Mouse (Mus musculus) intestine, postnatal 0 days (tissue): ENCODE measurements at regions not wholly inside any gene's neighbourhood (a gene's known extent, or its start where the extent isn't known, plus 50 kb on each side); places are given as distances from the start of the nearest gene placed in this dataset.

Source experiments
- ATAC-seq: fragments of 200-750 bp; cut with Nextera tagmentation; 2 replicates; pipeline ENCODE4 v1.8.0; 2017; ENCODE audit warnings: mild to moderate bottlenecking, moderate TSS enrichment, moderate library complexity
- H3K27ac ChIP-seq: fragments of 300-500 bp; sonication (generic); 2 replicates; pipeline ENCODE4 v1.5.1; 2014; ENCODE audit warnings: mild to moderate bottlenecking, low read depth, low read length, moderate library complexity
- H3K27me3 ChIP-seq: fragments of 300-500 bp; sonication (generic); replicated peaks from 2 replicates; pipeline ENCODE4 v1.6.1; 2014; ENCODE audit warnings: low read length, mixed read lengths; ENCODE audit not compliant: control insufficient read depth, insufficient read depth
- H3K36me3 ChIP-seq: fragments of 300-500 bp; sonication (generic); 2 replicates; pipeline ENCODE4 v1.6.1; 2014; ENCODE audit warnings: mild to moderate bottlenecking, moderate library complexity; ENCODE audit not compliant: control insufficient read depth, insufficient read depth
- H3K4me1 ChIP-seq: fragments of 300-500 bp; sonication (generic); replicated peaks from 2 replicates; pipeline ENCODE4 v1.6.1; 2014; ENCODE audit warnings: antibody characterized with exemption, low read length, mixed read lengths; ENCODE audit not compliant: control insufficient read depth, insufficient read depth
- H3K4me2 ChIP-seq: fragments of 300-500 bp; sonication (generic); replicated peaks from 2 replicates; pipeline ENCODE4 v1.6.1; 2014; ENCODE audit warnings: low read depth, mild to moderate bottlenecking, moderate library complexity
- H3K4me3 ChIP-seq: fragments of 300-500 bp; sonication (generic); 2 replicates; pipeline ENCODE4 v1.5.1; 2014; ENCODE audit warnings: low read depth, low read length
- H3K9ac ChIP-seq: fragments of 300-500 bp; sonication (generic); 2 replicates; pipeline ENCODE4 v1.6.1; 2014; ENCODE audit warnings: mild to moderate bottlenecking, low read depth, low read length
- H3K9me3 ChIP-seq: fragments of 300-500 bp; sonication (generic); 2 replicates; pipeline ENCODE4 v1.6.1; 2016; ENCODE audit warnings: mixed run types; ENCODE audit not compliant: control insufficient read depth
- CTCF ChIP-seq: sonication (generic); IDR thresholded peaks from 2 replicates; pipeline ENCODE4 v1.5.1; 2016; ENCODE audit warnings: low read depth, mild to moderate bottlenecking, control low read depth, antibody characterized with exemption, moderate library complexity
- WGBS: fragments of 180-500 bp; shearing (Covaris S2); extraction: QIAGEN DNeasy Blood & Tissue Kit; methylation state at CpG from one replicate; pipeline ENCODE4 v1.1.7; 2014; 5-methylcytosine and 5-hydroxymethylcytosine counted together

DNA sequence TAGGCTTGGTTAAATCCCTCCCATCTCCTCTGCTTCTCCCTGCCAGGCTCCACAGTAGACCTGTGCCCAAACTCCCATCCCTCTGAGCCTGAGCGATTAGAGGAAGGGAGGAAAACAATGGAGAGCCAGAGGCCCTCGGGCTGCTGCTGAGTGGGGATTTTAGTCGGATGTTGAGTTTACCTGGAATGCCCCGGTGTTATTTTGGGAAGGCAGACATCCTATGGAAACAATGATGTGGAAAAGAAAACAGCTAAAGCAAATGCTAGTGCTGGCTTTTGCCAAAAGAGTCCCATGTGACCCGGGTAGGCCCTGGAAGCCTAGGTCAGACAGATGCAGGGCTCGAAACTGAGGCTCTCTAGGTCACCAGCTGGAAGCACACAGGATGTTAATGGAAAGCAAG lies 94.3 kb downstream of the Lbh start:
- Histone ChIP-seq H3K27me3 (no peaks in the 10 kb centered on the region), H3K4me3 (no peak overlapping the region), H3K9me3 (no peaks in the 10 kb centered on the region), H3K4me1 (no peaks in the 10 kb centered on the region), H3K27ac (no peak overlapping the region), H3K36me3 (no peaks in the 10 kb centered on the region), H3K4me2 (no peak overlapping the region), H3K9ac (no peak overlapping the region)
- no peak for TF ChIP-seq CTCF
- 51% methylated on average over 6 of the region's 6 CpGs for WGBS
- ATAC-seq: no peak

DNA sequence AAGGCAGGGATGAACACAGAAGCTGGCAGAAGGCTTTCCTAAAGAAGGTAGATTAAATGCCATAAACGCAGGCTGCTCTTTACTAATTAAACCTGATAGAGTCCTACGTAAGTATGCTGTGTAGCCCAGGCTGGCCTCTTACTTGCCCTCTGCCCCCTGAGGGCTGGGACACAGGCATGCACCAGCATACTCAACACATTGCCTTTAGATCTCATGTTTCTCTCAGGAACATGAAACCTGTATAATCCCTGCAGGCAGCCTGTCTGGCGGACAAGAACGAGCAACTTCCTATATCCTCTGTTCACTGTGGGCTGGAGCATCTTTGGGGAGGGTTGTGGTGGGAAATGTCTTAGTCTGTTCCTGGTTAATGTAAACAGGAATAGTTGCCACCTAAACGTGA lies 94.8 kb upstream of the Lclat1 start:
- no peak for ATAC-seq
- Histone ChIP-seq H3K4me3 (no peak overlapping the region), H3K27ac (no peak overlapping the region), H3K4me1 (no peaks in the 10 kb centered on the region), H3K9me3 (no peaks in the 10 kb centered on the region), H3K36me3 (no peaks in the 10 kb centered on the region), H3K9ac (no peak overlapping the region), H3K27me3 (no peaks in the 10 kb centered on the region), H3K4me2 (no peak overlapping the region)
- WGBS: 59% methylated on average over 5 of the region's 5 CpGs
- TF ChIP-seq CTCF: no peak

DNA sequence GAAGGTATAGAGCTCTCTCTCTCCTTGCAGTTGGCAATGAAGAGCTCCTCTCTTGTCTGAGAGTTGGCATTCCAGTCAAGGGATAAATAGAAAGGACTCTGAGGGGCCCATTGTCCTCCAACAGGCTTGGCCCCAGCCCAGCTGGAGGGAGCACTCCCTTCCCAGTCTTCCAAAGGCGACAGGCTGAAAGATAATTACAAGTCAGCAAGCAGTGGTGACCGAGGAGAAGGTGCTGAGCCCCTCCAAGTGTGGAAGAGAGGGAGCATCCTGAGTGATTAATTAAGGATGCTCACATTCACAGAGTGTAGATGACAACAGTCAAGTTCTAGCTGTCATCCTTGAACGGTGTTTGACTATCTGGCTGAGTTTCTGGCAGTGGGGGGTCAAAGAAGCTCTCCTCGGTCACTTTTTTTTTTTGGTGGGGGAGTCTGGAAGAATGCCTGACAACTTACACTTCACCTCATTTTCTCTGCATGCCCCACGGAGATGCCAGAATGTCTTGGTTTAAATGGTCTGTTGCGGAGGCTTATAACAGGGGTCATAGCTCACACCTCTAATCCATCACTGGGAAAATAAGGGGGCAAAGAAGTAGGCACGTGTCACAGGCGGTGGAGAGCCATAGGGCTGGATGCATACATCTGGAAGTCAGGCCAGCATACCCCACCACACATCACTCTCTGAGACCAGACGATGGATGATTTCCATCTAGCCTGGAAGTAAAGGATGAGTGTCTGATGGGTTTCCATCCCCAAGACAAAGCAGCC lies 93.5 kb upstream of the Lclat1 start:
- no peaks in the 10 kb centered on the region for H3K27me3 ChIP-seq
- no peak overlapping the region for H3K9ac ChIP-seq
- no peaks in the 10 kb centered on the region for H3K36me3 ChIP-seq
- no peak for TF ChIP-seq CTCF
- H3K9me3 ChIP-seq: no peaks in the 10 kb centered on the region
- WGBS: 71% methylated on average over 9 of the region's 9 CpGs
- no peak overlapping the region for H3K4me2 ChIP-seq
- no peak overlapping the region for H3K27ac ChIP-seq
- no peak for ATAC-seq
- no peak overlapping the region for H3K4me3 ChIP-seq
- no peaks in the 10 kb centered on the region for H3K4me1 ChIP-seq

- 76% methylated on average over 5 of the region's 5 CpGs for WGBS
- Histone ChIP-seq H3K27ac (no peak overlapping the region), H3K9me3 (no peaks in the 10 kb centered on the region), H3K4me2 (no peak overlapping the region), H3K9ac (no peak overlapping the region), H3K27me3 (no peaks in the 10 kb centered on the region), H3K4me3 (no peak overlapping the region), H3K4me1 (no peaks in the 10 kb centered on the region), H3K36me3 (no peaks in the 10 kb centered on the region)
- ATAC-seq: no peak
- no peak for TF ChIP-seq CTCF
Measured at GRCm38 (mm10) chr17:73017173-73017572, 90.6 kb upstream of the Lclat1 start.

DNA sequence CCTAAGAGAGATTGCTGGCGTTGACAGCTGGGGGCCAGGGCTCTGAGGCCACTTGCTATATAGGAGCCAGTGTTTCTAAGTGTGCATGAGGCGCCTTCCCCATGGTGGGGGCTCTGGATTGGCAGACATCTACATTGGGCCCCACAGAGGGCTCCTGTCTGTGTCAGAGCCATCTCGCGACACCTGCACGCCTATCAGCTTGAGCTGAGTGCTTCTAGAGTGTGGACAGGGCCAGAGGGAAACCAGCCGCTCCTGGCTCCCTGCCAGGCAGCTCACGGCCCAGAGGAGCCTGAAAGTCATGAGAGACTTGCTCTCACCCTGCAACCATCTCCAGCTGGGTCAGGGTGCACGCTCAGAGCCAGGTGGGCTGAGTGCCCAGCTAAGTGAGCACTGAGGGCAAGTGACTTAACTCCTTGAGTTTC lies 85.1 kb upstream of the Lclat1 start:
- H3K4me2 ChIP-seq: no peak overlapping the region
- H3K27ac ChIP-seq: no peak overlapping the region
- 0 out of 2 replicates have a peak, but pooled peaks cover 3% of the 10 kb centered on the region for H3K4me1 ChIP-seq
- WGBS: 20% methylated on average over 8 of the region's 8 CpGs
- H3K36me3 ChIP-seq: no peaks in the 10 kb centered on the region
- no peak for TF ChIP-seq CTCF
- no peaks in the 10 kb centered on the region for H3K9me3 ChIP-seq
- no peaks in the 10 kb centered on the region for H3K27me3 ChIP-seq
- no peak overlapping the region for H3K9ac ChIP-seq
- H3K4me3 ChIP-seq: no peak overlapping the region
- peak; percentile 66; the same call in 1 of the 2 replicates for ATAC-seq

GRCm38 (mm10) chr17:73023362-73024107 lies 84.2 kb upstream of the Lclat1 start:
- ATAC-seq: no peak
- H3K9ac ChIP-seq: no peak overlapping the region
- 65% methylated on average over 10 of the region's 10 CpGs for WGBS
- no peak overlapping the region for H3K4me2 ChIP-seq
- TF ChIP-seq CTCF: no peak
- 0 out of 2 replicates have a peak, but pooled peaks cover 3% of the 10 kb centered on the region for H3K4me1 ChIP-seq
- no peak overlapping the region for H3K27ac ChIP-seq
- H3K27me3 ChIP-seq: no peaks in the 10 kb centered on the region
- no peak overlapping the region for H3K4me3 ChIP-seq
- H3K36me3 ChIP-seq: no peaks in the 10 kb centered on the region
- H3K9me3 ChIP-seq: no peaks in the 10 kb centered on the region
